Mouse (Mus musculus): Measurements from ENCODE around the gene Arrb2.
A peak's percentile ranks its signal among the peaks of the same experiment; 100 is the strongest.

GRCm38 (mm10) chr11:70465211-70465610 is 32.8 kb downstream of the Arrb2 start:
- TF ChIP-seq POLR2A (IDR thresholded peaks at IDR 0.05; ENCODE audit: insufficient read depth, low read length): no peak
- peak; percentile 14 for TF ChIP-seq CTCF (IDR thresholded peaks at IDR 0.05; ENCODE audit: low read depth, low read length)
- no peak for TF ChIP-seq EP300 (IDR thresholded peaks at IDR 0.05; ENCODE audit: insufficient read depth, low read depth, low read length)

All from ES-Bruce4 (cell line).